Mouse (Mus musculus): ENCODE results near the gene Srsf11.

- TF ChIP-seq CTCF (IDR thresholded peaks at IDR 0.05; ENCODE audit: insufficient read depth, low read length) = no peak
- TF ChIP-seq POLR2A (IDR thresholded peaks at IDR 0.05; ENCODE audit: borderline replicate concordance, extremely low read depth, low read depth, low read length) = no peak
Measured at GRCm38 (mm10) chr3:158077380-158077772, 40.9 kb upstream of the Srsf11 start.

Data from lung, adult 2 months (tissue).